Mouse (Mus musculus): ENCODE data around the gene Cep295. TPM values are rescaled to one million over a fixed set of nuclear protein-coding genes. Genes with fewer than 3 reads are reported as not detected.
A peak's percentile ranks its signal among the peaks of the same experiment; 100 is the strongest.

The Cep295 gene
- 14.0 and 17.6 TPM in 2 replicates for polyA plus RNA-seq (2016; fragmentation: Nextera tagmentation; extraction: Ambion mirVana)

GRCm38 (mm10) chr9:15357484-15358275, at the start of gene Cep295:
Cep295 (minus strand) TSS chr9:15357788.
- H3K4me1 ChIP-seq: peaks cover 6% of the 10 kb centered on the region
- peaks cover 10% of the 10 kb centered on the region; the same call in 1 of the 2 replicates for H3K36me3 ChIP-seq
- WGBS: 3% methylated on average over 60 of the region's 60 CpGs
- DNase-seq (ENCODE audit: low spot score): peak; percentile 98
- H3K9me3 ChIP-seq: no peaks in the 10 kb centered on the region
- no peaks in the 10 kb centered on the region for H3K27me3 ChIP-seq (ENCODE audit: insufficient read depth, poor library complexity, severe bottlenecking)
- H3K27ac ChIP-seq: peak within 1 kb of the TSS; percentile 94
- H3K4me3 ChIP-seq: peak within 1 kb of the TSS; percentile 77

- WGBS: 65% methylated on average over 4 of the region's 4 CpGs
- Histone ChIP-seq H3K27ac (no peak overlapping the region), H3K27me3 (ENCODE audit: insufficient read depth, poor library complexity, severe bottlenecking) (no peaks in the 10 kb centered on the region), H3K36me3 (no peaks in the 10 kb centered on the region), H3K9me3 (no peaks in the 10 kb centered on the region), H3K4me1 (no peaks in the 10 kb centered on the region), H3K4me3 (no peak overlapping the region)
- no peak for DNase-seq (ENCODE audit: low spot score)
Measured at GRCm38 (mm10) chr9:15397591-15397990, 40.0 kb upstream of the Cep295 start.

- Histone ChIP-seq H3K4me1 (no peaks in the 10 kb centered on the region), H3K27ac (no peak overlapping the region), H3K4me3 (no peak overlapping the region), H3K9me3 (no peaks in the 10 kb centered on the region), H3K27me3 (ENCODE audit: insufficient read depth, poor library complexity, severe bottlenecking) (no peaks in the 10 kb centered on the region), H3K36me3 (no peaks in the 10 kb centered on the region)
- DNase-seq (ENCODE audit: low spot score): no peak
- WGBS: 52% methylated on average over 1 of the region's 1 CpGs
Measured at GRCm38 (mm10) chr9:15395353-15395942, 37.9 kb upstream of the Cep295 start.

GRCm38 (mm10) chr9:15387075-15387643, 29.6 kb upstream of the Cep295 start:
- Histone ChIP-seq H3K27me3 (ENCODE audit: insufficient read depth, poor library complexity, severe bottlenecking) (no peaks in the 10 kb centered on the region), H3K4me1 (no peaks in the 10 kb centered on the region), H3K27ac (no peak overlapping the region), H3K36me3 (no peaks in the 10 kb centered on the region), H3K4me3 (no peak overlapping the region), H3K9me3 (no peaks in the 10 kb centered on the region)
- no peak for DNase-seq (ENCODE audit: low spot score)
- whole genome bisulfite sequencing: 70% methylated on average over 5 of the region's 5 CpGs

GRCm38 (mm10) chr9:15384266-15384665, 26.7 kb upstream of the Cep295 start:
- no peak for DNase-seq (ENCODE audit: low spot score)
- H3K36me3 ChIP-seq: no peaks in the 10 kb centered on the region
- no peaks in the 10 kb centered on the region for H3K9me3 ChIP-seq
- no peaks in the 10 kb centered on the region for H3K27me3 ChIP-seq (ENCODE audit: insufficient read depth, poor library complexity, severe bottlenecking)
- WGBS: 82% methylated on average over 5 of the region's 5 CpGs
- no peak overlapping the region for H3K4me3 ChIP-seq
- H3K27ac ChIP-seq: no peak overlapping the region
- H3K4me1 ChIP-seq: no peaks in the 10 kb centered on the region

GRCm38 (mm10) chr9:15366260-15366659, 8.7 kb upstream of the Cep295 start:
- no peaks in the 10 kb centered on the region for H3K36me3 ChIP-seq
- no peaks in the 10 kb centered on the region for H3K4me1 ChIP-seq
- no peaks in the 10 kb centered on the region for H3K27me3 ChIP-seq (ENCODE audit: insufficient read depth, poor library complexity, severe bottlenecking)
- WGBS: 64% methylated on average over 2 of the region's 2 CpGs
- no peaks in the 10 kb centered on the region for H3K9me3 ChIP-seq
- no peak for DNase-seq (ENCODE audit: low spot score)
- H3K27ac ChIP-seq: no peak overlapping the region
- no peak overlapping the region for H3K4me3 ChIP-seq

GRCm38 (mm10) chr9:15365856-15366255, 8.3 kb upstream of the Cep295 start:
- no peak for DNase-seq (ENCODE audit: low spot score)
- H3K36me3 ChIP-seq: no peaks in the 10 kb centered on the region
- H3K4me3 ChIP-seq: no peak overlapping the region
- H3K9me3 ChIP-seq: no peaks in the 10 kb centered on the region
- H3K4me1 ChIP-seq: no peaks in the 10 kb centered on the region
- 97% methylated on average over 1 of the region's 1 CpGs for WGBS
- H3K27me3 ChIP-seq (ENCODE audit: insufficient read depth, poor library complexity, severe bottlenecking): no peaks in the 10 kb centered on the region
- H3K27ac ChIP-seq: no peak overlapping the region

GRCm38 (mm10) chr9:15364843-15365242, 7.3 kb upstream of the Cep295 start:
- H3K9me3 ChIP-seq: no peaks in the 10 kb centered on the region
- H3K4me3 ChIP-seq: no peak overlapping the region
- H3K4me1 ChIP-seq: no peaks in the 10 kb centered on the region
- no peaks in the 10 kb centered on the region for H3K36me3 ChIP-seq
- no peak overlapping the region for H3K27ac ChIP-seq
- WGBS: 71% methylated on average over 1 of the region's 1 CpGs
- no peaks in the 10 kb centered on the region for H3K27me3 ChIP-seq (ENCODE audit: insufficient read depth, poor library complexity, severe bottlenecking)
- DNase-seq (ENCODE audit: low spot score): no peak

GRCm38 (mm10) chr9:15356916-15357483, 588 bp downstream of the Cep295 start:
- no peak for DNase-seq (ENCODE audit: low spot score)

GRCm38 (mm10) chr9:15349925-15350324, 7.7 kb downstream of the Cep295 start:
- Histone ChIP-seq H3K27me3 (ENCODE audit: insufficient read depth, poor library complexity, severe bottlenecking) (no peaks in the 10 kb centered on the region), H3K36me3 (peaks cover 81% of the 10 kb centered on the region), H3K4me3 (no peak overlapping the region), H3K9me3 (no peaks in the 10 kb centered on the region), H3K4me1 (no peaks in the 10 kb centered on the region), H3K27ac (no peak overlapping the region)
- 76% methylated on average over 2 of the region's 2 CpGs for WGBS
- DNase-seq (ENCODE audit: low spot score): no peak

More at GRCm38 (mm10) chr9:15356916-15357483, 588 bp downstream of the Cep295 start:
- Histone ChIP-seq H3K27me3 (ENCODE audit: insufficient read depth, poor library complexity, severe bottlenecking) (no peaks in the 10 kb centered on the region), H3K4me1 (peaks cover 6% of the 10 kb centered on the region), H3K27ac (peak overlapping the region; percentile 94), H3K9me3 (no peaks in the 10 kb centered on the region), H3K36me3 (peaks cover 16% of the 10 kb centered on the region; the same call in 1 of the 2 replicates), H3K4me3 (peak overlapping the region; percentile 77)
- 1% methylated on average over 9 of the region's 9 CpGs for WGBS

GRCm38 (mm10) chr9:15337776-15338175, 19.8 kb downstream of the Cep295 start:
- Histone ChIP-seq H3K4me3 (no peak overlapping the region), H3K9me3 (no peaks in the 10 kb centered on the region), H3K27me3 (ENCODE audit: insufficient read depth, poor library complexity, severe bottlenecking) (no peaks in the 10 kb centered on the region), H3K4me1 (no peaks in the 10 kb centered on the region), H3K36me3 (peaks cover 90% of the 10 kb centered on the region), H3K27ac (no peak overlapping the region)
- DNase-seq (ENCODE audit: low spot score): no peak
- 93% methylated on average over 4 of the region's 4 CpGs for WGBS

- peaks cover 74% of the 10 kb centered on the region for H3K36me3 ChIP-seq
- 85% methylated on average over 2 of the region's 2 CpGs for WGBS
- no peaks in the 10 kb centered on the region for H3K4me1 ChIP-seq
- H3K9me3 ChIP-seq: no peaks in the 10 kb centered on the region
- DNase-seq (ENCODE audit: low spot score): no peak
- no peaks in the 10 kb centered on the region for H3K27me3 ChIP-seq (ENCODE audit: insufficient read depth, poor library complexity, severe bottlenecking)
- no peak overlapping the region for H3K27ac ChIP-seq
- no peak overlapping the region for H3K4me3 ChIP-seq
Measured at GRCm38 (mm10) chr9:15318170-15318742, 39.3 kb downstream of the Cep295 start.
